Mouse (Mus musculus) kidney, adult 2 months (tissue): ENCODE measurements around the gene Ahcyl2. TPM values are rescaled to one million over a fixed set of nuclear protein-coding genes. Genes with fewer than 3 reads are reported as not detected.

Experiments used
- DNase-seq: peaks from one replicate; pipeline ENCODE4 v3.0.0; 2021
- H3K27ac ChIP-seq: fragments of 200-500 bp; 2 replicates; pipeline ENCODE4 v1.5.1; 2012; ENCODE audit warnings: low read depth, low read length, control low read depth, inconsistent platforms; ENCODE audit not compliant: insufficient read depth
- H3K27me3 ChIP-seq: fragments of 200-500 bp; replicated peaks from 2 replicates; pipeline ENCODE4 v1.6.1; 2012; ENCODE audit warnings: mild to moderate bottlenecking, moderate library complexity, low read length, inconsistent platforms; ENCODE audit not compliant: control insufficient read depth, insufficient read depth
- H3K36me3 ChIP-seq: fragments of 200-500 bp; 2 replicates; pipeline ENCODE4 v1.6.1; 2012; ENCODE audit warnings: mild to moderate bottlenecking, moderate library complexity, low read length, inconsistent platforms; ENCODE audit not compliant: control insufficient read depth, insufficient read depth
- H3K4me1 ChIP-seq: fragments of 200-500 bp; 2 replicates; pipeline ENCODE4 v1.6.1; 2011; ENCODE audit warnings: low read length; ENCODE audit not compliant: control insufficient read depth, insufficient read depth
- H3K4me3 ChIP-seq: fragments of 200-500 bp; 2 replicates; pipeline ENCODE4 v1.5.1; 2011; ENCODE audit warnings: mild to moderate bottlenecking, low read depth, low read length, control low read depth; ENCODE audit not compliant: insufficient read depth
- CTCF ChIP-seq: fragments of 200-500 bp; conservative IDR thresholded peaks from 2 replicates; pipeline ENCODE4 v1.5.1; 2011; ENCODE audit warnings: low read depth, mild to moderate bottlenecking, control low read depth, low read length, moderate library complexity, mixed read lengths; ENCODE audit not compliant: insufficient read depth, insufficient read length
- POLR2A ChIP-seq: fragments of 200-500 bp; IDR thresholded peaks from one replicate; pipeline ENCODE4 v1.6.1; 2011; ENCODE audit warnings: low read depth, low read length, control low read depth
- WGBS: fragments of 180-500 bp; shearing (Covaris S2); methylation state at CpG from one replicate; pipeline ENCODE4 v1.1.7; 2018; 5-methylcytosine and 5-hydroxymethylcytosine counted together
- polyA plus RNA-seq: library from polyadenylated mRNA; depleted of rRNA; stranded (reverse); fragments of >200 nt; gene quantifications from 2 replicates; pipeline ENCODE4 v1.2.3, GENCODE M21; 2012; rRNA removed

The Ahcyl2 gene
- polyA plus RNA-seq, 1 experiment = 122 TPM

DNA sequence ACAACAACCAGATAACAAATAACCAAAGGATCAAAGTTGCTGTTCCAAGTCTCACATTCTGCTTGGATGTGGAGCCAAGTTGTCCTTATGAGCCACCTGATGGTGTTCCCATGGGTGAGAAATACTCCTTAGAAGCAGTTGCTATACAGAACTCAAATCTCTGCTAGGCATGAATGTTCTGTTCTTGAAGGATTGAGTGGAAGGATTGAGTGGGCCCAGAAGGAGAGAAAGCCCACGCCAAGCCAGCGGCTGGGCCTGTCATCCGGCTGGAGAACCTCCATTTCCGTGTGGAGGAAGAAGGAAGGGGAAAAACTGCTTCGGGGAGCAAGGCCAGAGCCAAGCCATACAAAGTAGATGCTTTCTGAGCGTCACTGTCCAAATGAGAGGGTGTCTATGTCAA is 193.3 kb downstream of the Ahcyl2 start:
- Histone ChIP-seq H3K36me3 (no peaks in the 10 kb centered on the region), H3K27me3 (no peaks in the 10 kb centered on the region), H3K27ac (no peak overlapping the region), H3K4me1 (no peaks in the 10 kb centered on the region), H3K4me3 (no peak overlapping the region)
- WGBS = 94% methylated on average over 6 of the region's 6 CpGs
- no peak for DNase-seq
- no peak for TF ChIP-seq CTCF
- no peak for TF ChIP-seq POLR2A

Other genes with a start within 250 kb of the Ahcyl2 start
- gene Irf5, start 241.4 kb upstream of the Ahcyl2 start, polyA plus RNA-seq = 17.0 and 19.1 TPM in 2 replicates
- gene Tnpo3, start 158.1 kb upstream of the Ahcyl2 start, polyA plus RNA-seq = 50.0 and 56.8 TPM in 2 replicates
- gene Tspan33, start 73.8 kb upstream of the Ahcyl2 start, polyA plus RNA-seq = 34.1 and 39.8 TPM in 2 replicates
- 53.4 and 59.5 TPM in 2 replicates for gene Smo, start 32.5 kb upstream of the Ahcyl2 start, polyA plus RNA-seq
- 1.2 and 1.4 TPM in 2 replicates for gene Strip2, start 149.0 kb downstream of the Ahcyl2 start, polyA plus RNA-seq